Mouse (Mus musculus) cerebellum, adult 9-11 months (tissue): ENCODE measurements around the gene Mcfd2.
A peak's percentile ranks its signal among the peaks of the same experiment; 100 is the strongest.

Experiments used
- DNase-seq: peaks from one replicate; pipeline ENCODE4 v3.0.0; 2022

Mcfd2 gene

DNA sequence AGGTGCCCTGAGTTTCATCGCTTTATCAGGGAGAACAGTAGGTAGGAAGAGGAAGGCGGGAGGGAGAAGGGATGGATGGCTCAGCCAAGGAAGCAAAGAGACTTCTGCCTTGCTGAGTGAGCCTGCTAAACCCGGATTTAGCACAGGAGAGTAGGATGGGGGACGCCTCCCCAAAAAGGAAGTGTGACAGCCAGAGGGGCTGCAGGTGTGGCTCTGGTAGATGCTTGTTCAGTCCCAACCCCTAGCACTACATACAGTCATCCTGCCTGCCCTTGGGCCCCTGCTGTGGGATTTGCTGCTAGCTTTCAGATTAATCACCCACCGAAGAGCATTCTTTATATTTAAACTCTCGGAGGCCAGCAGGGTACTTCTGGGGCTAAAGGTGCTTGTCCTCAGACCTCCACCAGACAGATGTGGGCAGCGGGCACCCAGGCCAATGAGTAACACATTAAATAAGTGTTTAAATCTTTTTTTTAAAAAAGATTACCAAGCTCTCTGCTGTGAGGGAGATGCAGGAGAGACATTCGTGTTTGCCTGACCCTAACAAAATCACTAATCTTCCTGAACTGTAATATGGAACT, 21.6 kb upstream of the Mcfd2 start:
- no peak for DNase-seq

DNA sequence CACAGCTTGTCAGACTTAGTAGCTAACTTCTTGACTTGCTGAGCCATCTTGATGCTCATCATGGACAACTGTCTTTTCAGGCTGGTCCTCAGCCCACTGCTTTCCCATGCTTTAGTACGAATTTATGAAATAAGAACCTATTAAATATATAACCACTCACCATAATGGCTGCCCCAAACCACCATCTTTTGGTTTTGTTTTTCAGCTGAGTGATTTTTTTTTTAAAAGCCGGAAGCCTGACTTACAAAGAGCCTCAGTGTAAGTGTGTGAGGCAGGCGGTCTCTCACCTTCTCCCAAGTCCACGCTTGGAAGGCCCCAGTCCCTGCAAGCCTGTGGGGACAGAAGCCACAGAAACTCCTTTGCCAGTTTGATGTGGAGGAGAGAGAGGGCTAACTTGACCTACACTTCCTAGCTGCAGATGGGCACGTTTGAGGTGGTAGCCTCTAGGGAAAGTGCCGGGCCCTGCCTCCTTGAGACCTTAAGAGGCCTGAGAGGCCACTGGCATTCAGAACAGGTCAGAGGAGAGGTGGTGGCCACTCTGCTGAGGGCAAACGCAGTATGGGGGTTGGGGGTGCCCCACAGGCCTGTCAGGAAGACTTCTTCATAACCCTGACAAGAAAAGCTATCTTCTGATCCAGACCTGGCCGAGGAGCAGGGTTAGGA, 20.9 kb upstream of the Mcfd2 start:
- DNase-seq, result no peak

DNA sequence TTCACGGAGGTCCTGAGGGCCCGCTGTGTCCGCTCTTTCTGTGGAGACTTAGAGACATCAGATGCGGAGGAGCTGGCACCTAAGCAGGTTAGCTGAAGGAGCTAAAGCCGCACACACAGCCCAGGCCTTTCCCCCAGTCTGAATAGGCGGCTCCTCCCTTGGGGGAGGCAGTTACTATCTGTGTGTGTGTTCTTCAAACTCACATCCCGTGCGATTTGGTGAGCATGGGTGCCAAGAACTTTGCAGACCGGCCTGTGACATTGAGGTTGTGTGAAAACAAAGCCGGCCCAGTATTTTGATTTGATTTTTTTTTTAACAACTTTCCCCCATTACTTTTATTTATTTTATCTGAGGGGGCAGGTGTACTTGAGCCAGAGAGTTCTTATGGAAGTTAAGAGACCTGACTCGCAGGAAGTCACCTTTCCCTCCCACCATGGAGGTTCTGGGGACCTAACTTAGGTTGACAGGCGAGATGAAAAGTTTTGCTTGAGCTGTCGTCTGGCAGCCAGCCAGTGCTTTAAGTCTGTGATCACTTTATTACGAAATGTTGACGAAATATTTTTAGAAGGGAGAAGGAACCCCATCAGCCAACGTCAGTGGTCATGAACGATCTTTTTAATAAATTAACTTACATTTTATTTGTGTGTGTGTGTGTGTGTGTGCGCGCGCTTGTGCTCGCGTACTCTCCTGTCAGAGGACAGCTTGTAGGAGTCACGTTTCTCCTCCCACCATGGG, 20.2 kb upstream of the Mcfd2 start:
- DNase-seq, result no peak

DNA sequence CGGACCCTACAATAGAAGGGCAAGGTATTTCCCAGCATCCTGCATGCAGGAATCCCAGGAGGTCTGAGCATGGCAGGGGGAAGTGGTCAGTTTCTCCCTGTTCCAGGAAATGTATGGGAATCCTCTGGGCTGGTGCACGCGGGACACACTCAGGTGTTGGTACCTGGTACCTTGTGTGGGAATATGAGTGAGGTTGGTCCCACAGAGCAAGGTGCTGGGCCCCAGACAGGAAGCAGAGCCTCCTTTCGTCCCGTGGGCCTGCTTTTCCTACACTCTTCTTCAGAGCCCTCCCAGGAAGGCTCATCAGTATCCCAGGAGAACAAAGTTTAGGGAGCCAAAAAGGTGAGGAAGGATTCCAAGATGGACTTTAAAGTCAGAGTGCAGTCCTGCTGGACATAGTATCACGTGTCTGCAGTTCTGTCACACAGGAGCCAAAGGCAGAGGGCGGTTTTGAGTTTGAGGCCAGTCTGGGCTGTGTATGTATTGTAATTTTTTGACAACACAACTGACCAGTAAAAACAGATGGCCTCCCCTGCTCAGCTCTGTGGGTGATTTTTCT, 18.8 kb upstream of the Mcfd2 start:
- DNase-seq, result no peak

DNA sequence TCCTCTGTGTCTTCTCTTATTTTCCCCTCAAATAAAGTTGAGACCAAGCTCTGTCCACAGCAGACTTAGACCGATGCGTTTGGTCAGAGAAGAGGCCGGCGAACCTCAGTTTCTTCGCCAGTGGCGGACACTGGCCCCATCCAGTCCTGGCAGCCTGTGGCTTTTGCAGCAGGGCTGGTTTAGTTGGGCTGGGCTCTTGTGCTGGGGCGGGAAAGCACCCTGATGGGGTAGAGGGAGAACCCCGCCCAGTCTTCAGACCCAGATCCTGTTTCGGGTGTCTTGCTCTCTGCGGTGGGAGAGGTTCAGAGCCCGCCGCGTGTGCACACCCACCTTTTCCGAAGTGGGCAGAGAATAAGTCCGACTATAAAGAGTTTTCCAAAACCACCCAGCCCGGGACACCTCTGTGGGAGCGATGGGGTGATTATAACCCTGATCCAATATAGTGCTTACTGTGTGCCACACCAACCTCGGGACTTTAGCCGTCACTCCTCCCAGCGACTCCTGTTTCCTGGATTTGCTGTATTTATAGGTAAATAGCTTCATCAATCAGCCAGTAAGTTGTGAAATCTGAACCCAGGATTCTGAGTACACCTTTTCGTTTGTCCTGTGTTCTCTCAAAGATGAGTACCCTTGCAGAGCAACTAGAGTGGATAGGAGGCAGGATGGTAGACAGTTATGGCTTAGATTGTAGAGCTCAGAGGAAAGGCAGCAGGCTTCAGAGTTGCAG, 18.2 kb upstream of the Mcfd2 start:
- DNase-seq, result no peak

DNA sequence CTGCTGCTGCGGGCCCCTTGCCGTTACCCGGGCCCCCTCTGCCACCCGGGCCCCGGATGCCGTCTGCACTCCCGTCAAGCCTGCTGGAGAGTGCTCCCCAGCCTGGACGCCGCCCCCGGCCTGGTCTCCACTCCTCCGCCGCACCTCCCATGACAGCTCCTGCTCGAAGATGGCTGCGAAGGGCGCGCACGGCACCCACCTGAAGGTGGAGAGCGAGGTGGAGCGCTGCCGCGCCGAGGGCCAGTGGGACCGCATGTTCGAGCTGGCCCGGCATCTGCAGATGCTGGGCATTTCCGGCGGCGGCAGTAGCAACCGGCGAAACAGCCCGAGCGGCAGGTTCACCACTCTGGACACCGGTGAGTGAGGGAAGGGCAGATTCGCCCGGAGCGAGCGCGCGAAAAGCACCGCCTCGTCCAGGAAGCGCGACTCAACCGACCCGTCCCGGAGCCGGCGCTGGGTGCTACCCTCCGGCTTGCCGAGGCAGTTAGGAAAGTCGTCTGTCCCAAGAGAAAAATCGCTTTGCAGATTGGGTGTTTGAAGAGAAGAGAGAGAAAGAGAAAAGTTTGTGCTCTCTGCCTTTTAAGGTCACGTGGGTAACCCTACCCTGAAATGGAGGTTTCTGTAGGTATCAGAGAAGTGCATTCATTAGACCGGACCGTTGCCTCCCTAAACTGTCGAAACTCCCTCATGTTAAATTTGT, 17.5 kb upstream of the Mcfd2 start:
- DNase-seq, result peak; percentile 60

DNA sequence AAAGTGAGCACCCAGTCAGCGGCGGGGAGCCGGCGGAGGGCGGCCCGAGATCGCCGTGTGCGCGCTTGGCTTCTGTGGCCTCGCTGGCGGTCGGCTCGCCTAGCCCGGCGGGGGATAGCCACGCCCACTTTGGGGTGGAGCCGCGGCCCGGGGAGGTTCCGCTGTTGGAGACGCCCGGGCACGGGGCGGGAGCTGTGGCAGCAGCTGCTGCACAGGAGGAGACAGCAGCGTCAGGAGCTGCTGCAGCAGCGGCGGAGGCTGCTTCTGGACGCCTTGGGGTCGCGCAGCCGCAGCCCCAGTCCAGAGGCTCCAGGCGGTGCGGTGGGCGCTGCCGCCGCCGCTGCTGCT, 16.9 kb upstream of the Mcfd2 start, which contains the start of gene Ttc7:
Gene Ttc7, plus strand, starts transcription at position 181 of the 348 bp plus-strand sequence.
- DNase-seq, result peak; percentile 86

DNA sequence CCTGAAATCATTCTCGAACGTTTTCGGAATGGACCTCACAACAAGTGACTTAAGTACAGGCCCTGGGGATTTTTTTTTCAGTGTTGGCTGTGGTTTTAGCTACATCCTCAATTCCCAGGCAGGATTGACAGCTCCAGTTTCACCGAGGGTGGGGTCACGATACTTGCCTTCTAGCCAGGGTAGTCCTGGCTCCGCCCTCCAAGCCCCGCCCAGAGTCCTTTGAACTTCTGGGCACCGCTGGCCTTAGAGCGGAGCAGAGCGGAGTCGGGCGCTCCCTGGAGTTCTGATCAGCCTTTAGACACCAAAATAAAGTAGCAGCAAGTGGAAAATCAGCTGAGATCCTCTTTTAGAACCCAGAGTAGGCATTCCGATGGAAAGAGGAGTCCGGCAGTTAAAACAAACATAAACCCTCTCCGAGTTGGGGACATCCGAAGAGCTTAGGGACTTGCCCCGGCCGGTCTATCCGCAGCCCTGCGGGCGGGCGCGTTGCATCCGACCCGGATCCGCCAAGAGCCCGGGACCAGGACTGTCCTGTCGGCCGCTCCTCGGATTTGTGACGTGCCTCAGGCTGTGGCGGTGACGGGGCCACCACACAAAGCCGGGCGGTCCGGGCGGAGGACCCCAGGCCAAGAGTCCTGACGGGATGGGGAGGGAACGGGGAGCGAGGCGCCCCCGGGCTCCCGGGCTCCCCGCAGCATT, 16.4 kb upstream of the Mcfd2 start:
- peak; percentile 60 for DNase-seq

DNA sequence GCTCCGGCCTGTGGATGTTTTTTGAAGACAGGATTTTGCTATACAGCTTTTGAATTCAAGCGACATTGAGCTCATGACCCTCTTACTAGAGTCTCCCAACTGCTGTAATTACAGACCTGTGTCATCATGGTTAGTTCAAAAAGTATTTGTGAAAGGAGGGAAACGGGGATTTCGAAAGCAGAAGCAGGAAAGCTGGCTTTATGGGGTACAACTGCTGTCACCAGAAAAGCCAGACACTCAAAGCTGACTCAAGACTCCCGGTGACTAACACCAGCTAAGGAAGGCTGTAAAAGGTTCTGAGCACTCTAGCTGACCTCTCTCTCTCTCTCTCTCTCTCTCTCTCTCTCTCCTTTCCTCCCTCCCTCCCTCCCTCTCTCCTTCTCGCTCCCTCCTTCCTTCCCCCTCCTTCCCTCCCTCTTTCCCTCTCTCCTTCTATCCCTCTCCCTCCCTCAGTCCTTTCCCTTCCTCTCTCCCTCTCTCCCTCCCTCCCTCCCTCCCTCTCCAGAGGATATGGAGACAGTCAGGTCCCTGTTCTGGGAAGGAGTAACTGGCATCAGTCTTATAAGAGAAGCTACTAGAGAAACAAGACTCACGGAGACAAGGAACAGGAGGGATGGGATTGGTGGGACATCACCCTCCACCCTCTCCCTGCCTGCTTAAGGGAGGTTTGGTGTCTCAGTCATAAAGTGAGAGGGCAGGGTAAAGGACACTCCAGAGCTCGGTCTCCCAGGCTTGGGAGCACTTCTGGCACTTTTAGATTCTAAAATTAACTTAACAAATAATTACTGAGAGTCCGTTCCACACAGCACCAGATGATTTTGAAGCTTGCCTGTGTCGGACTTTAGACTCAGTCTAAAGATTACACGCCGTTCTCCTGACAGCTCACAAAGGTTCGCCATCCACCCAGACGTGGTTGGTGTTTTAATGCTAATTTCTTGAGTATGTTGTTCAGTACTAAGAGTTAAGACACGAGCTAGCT, 9.9 kb upstream of the Mcfd2 start:
- DNase-seq, result no peak

DNA sequence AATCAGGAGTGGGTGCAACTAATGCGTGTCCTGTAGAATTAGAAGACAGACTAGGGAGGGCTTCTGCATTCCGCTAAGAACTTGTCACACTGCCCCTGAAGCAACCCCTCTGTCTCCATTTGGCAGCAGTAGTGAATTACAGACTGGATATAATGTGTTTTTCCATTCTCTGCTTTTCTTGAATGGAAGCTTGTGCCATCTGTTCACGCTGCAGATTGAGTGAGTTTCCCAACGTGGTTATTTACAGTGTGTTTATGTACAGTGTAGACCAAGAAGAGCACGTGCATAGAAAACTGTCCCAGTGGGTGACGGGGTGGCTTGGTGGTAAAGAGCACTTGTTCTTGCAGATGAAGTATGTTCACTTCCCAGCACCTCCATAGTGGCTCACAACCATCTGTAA, 3.7 kb upstream of the Mcfd2 start:
- no peak for DNase-seq

DNA sequence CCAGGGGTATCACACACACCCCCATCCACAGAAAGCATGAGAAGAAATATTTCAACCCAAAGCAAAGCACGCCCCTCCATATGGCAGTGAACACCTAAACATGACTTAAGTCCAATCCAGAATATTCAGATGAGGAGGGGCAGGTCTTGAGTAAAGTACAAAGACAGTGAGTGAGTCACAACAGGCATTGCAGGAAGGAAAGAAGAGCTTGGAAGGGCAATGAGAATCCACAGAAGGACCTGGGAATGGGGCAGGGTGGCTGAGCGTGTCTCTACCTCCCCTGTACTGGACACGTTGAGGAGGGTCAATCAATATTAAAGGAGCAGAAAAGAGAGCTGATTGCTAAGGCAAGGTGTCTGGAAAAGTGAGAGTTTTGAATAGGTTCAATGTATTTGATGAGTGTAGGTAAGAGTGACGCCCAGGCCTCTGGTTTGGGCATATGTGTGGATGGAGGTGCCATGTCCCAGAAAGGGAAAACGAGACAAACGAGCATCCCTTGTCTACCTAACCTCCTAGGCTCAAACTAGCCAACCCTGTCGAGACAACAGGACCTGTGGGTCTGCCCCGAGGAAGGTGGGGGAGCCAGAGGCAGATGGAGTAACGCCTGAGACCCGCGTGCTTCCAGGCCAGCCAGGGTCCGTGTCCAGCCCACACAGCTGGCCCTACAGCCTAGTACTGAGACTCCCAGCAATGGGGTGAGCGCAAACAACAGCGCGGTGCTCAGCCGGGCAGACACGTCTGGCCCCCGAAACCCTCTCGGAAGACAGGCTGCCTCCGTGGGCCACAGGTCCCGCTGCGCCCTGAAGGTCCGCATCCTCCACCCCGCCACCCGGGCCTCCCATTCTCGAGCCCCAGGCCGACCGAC, 576 bp downstream of the Mcfd2 start:
- no peak for DNase-seq

DNA sequence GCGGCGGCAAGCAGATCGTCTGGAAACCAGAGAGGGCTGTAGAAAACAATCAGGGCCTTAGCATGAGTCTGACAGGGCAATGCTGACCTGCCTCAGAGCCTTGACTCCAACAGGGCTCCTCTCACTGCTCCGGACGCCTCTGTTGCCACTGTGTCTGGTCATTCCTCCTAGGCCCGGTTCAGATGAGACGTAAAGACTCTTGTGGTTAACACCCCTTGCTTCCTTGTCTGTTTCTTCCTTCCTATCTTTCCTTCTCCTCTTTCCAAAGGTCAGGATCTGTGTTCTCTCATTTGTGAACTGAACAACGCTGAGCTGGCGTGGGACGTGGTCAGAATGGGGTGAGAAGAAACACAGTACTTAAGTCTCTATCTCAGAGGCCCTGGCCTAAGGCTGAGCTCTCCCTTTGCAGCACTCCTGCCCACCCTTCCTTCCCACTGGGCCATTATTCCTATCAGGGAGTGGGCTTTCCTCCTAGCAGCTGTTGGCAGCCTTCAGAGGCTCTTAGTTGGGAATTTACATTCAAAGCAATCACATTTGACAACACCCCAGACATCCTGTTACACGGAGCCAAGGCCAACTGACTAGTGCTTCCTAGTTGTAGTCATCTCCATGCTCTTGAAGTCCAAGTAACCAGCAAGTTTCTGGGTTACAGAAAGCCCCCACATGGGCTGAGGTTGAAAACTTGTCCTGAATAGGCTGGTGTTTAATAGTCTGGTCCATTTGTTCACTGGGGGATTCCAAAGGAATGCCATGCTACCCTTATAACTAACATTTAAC, 1.5 kb downstream of the Mcfd2 start:
- no peak for DNase-seq

DNA sequence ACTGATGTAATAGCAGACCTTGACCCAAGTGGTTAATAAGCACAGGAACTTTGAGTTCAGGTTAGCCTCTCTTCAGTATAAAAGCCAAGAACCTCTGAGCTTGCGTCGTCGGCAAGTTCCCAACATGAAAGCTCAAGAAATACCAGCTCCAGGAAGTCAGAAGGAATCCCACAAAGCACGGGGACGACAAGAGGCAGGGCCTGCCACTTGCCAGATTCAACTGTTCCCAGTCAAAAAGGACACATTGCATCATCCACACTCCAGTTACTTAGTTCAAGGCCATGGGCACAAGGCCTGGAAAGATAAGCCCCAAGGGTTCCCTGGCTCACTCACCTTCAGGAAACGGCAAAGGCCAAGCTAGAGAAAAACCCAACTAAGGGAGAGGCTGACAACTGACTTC, 2.3 kb downstream of the Mcfd2 start:
- DNase-seq, result no peak

DNA sequence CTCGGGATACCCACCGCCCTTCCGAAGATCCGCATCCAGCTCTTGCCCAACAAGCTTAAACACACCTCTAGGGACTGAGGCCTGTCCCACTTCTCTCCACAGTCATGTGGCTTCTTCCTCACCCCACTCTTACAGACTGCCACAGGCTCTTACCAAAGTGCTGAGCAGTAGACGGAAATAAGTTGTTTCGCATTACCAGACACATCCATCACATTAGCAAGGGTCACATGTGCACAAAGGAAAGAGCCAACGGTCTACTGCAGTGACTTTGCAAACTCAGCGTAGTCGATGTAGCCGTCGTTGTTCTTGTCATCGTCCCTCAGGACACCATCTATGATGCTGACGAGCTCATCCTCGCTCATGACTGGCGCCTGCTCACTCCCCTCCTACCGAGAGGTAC, 10.1 kb downstream of the Mcfd2 start:
- no peak for DNase-seq

DNA sequence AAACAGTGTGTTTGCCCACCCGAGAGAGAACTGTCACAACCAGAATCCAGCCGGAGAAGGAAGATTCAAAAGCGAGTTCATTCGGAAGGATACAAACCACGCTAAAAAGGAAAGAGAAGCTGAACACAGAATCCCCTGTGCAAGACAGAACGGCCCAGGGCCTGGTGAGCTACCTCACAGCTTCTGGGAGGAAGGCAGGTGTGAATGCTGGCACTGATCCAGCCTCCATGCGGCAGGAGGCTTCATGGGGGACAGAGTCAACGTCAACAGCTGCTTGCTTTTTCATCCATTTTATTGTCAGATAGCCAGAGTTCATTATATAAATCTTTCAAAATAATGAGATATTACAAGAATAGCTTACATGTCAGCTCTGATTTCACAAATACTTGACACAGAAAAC, 11.4 kb downstream of the Mcfd2 start:
- DNase-seq, result no peak

DNA sequence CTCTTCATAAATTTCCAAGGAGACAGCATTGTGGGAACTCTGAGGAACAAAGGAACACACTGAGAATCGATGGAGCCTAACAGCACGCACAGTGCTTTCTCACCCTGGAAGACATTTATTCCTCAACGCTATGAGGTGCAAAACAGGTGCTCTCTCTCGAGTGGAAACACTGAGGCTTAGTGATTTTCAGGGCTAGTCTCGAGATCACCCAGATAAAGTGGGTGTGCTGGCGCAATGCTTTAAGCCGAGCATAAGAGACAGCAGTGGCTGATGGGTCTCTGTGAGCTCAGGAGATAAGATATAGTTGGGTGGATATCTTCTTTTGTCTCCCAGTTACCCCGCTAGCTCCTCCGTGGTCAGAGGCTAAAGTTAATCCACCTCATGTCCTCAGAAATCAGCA, 19.6 kb downstream of the Mcfd2 start:
- DNase-seq, result no peak

DNA sequence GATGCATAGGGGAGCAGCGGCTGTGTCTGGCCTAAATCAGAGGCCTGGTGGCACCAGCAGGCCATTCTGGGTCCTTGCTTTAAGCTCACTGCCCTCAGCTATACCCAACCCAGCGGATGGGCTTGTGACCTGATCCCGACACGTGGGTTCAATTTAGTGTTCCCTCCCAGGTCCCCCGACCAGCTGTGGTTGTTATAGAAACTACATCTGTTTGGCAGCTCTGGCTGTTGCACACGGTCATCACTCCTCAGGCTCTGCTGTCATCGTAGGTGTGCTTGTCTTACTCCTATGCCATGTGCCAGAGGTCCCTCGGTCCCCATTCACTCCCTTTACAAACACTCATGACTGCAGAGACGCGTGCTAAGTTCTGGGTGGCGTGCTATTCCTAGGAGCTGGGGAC, 27.9 kb downstream of the Mcfd2 start:
- no peak for DNase-seq

DNA sequence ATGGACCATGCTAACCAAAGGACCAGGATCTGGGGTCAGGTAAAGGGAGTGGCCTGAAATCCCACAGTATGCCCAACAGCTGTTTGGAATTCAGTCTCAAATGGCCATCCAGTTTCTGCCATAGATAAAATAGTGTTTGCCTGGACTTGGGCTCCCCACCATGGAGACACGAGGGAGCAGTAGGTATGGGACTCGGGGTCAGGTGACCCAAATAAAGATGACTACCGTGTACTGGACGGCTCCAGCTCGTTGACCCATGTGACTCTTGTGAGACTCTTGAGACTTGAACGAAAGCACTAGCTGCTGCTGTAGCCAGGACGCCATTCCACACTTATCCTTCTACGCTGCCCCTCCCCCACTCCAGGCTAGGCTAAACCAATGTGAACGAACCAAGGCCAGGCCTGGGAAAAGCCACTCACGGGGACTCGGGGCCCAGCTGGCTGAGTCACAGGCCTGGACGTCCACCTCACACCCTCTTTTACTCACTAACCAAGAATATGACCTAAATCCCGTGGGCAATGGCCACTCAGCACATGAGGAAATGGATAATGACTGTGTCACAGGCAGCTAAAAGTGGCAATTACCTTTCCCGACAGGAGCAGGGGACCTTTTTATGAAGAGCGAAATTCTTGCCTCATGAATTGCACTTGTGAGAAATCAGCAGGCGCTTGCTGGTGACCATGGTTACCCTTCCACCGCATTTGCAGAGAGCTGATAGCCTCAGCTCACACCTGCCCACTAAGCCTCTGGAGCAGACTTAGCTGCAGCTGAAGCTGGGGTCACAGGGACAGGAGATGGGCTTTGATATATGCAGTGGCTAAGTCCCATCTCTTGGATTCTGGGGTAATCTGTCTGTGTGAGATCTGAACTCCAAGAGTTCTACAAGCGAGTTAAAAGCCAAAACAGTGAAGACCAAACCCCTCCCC, 28.7 kb downstream of the Mcfd2 start:
- no peak for DNase-seq
